Mouse (Mus musculus): ENCODE measurements around the gene Cbx3. TPM values are rescaled to one million over a fixed set of nuclear protein-coding genes. Genes with fewer than 3 reads are reported as not detected.

Gene Cbx3
- polyA plus RNA-seq, 1 experiment from 2014 or later, result 534 TPM

DNA sequence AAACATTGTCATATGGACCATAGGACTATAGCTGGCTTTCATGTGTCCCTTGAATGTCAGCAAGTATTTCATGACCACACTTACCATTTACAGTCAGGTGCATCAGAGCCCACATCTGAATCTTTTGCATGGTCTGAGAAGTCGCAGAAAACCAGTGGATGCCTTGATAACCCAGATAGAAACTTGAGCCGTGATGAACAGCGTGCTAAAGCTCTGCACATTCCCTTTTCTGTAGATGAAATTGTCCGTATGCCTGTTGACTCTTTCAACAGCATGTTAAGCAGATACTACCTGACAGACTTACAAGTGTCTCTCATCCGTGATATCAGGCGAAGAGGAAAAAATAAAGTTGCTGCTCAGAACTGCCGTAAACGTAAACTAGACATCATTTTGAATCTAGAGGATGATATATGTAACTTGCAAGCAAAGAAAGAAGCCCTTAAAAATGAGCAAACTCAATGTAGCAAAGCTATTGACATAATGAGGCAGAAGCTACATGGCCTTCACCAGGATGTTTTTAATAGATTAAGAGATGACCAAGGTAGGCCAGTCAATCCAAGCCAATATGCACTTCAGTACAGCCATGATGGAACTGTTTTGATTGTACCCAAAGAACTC lies 12.3 kb upstream of the Cbx3 start:
- no peak overlapping the region for H3K27ac ChIP-seq
- no peaks in the 10 kb centered on the region for H3K4me1 ChIP-seq (replicated peaks)
- WGBS, result 85% methylated on average over 8 of the region's 8 CpGs
- peaks cover 51% of the 10 kb centered on the region for H3K36me3 ChIP-seq
- no peak overlapping the region for H3K4me3 ChIP-seq
- no peak for DNase-seq (ENCODE audit: low spot score)
- no peaks in the 10 kb centered on the region for H3K9me3 ChIP-seq
- H3K27me3 ChIP-seq (ENCODE audit: insufficient read depth, poor library complexity, severe bottlenecking), result no peaks in the 10 kb centered on the region

- WGBS, result 56% methylated on average over 2 of the region's 2 CpGs
- no peak for DNase-seq (ENCODE audit: low spot score)
- H3K36me3 ChIP-seq, result peaks cover 62% of the 10 kb centered on the region
Measured at GRCm38 (mm10) chr6:51458925-51459312, 11.2 kb upstream of the Cbx3 start.

GRCm38 (mm10) chr6:51459313-51460020 lies 10.7 kb upstream of the Cbx3 start:
- H3K27me3 ChIP-seq (ENCODE audit: insufficient read depth, poor library complexity, severe bottlenecking), result no peaks in the 10 kb centered on the region
- peaks cover 67% of the 10 kb centered on the region for H3K36me3 ChIP-seq
- H3K4me1 ChIP-seq (replicated peaks), result no peaks in the 10 kb centered on the region
- no peak for DNase-seq (ENCODE audit: low spot score)
- no peak overlapping the region for H3K27ac ChIP-seq
- H3K9me3 ChIP-seq, result no peaks in the 10 kb centered on the region
- 44% methylated on average over 5 of the region's 5 CpGs for WGBS
- H3K4me3 ChIP-seq, result no peak overlapping the region

More at GRCm38 (mm10) chr6:51458925-51459312, 11.2 kb upstream of the Cbx3 start:
- no peaks in the 10 kb centered on the region for H3K27me3 ChIP-seq (ENCODE audit: insufficient read depth, poor library complexity, severe bottlenecking)
- no peak overlapping the region for H3K4me3 ChIP-seq
- H3K27ac ChIP-seq, result no peak overlapping the region
- H3K9me3 ChIP-seq, result no peaks in the 10 kb centered on the region
- no peaks in the 10 kb centered on the region for H3K4me1 ChIP-seq (replicated peaks)

- H3K36me3 ChIP-seq, result peaks cover 72% of the 10 kb centered on the region
- H3K27ac ChIP-seq, result no peak overlapping the region
- no peaks in the 10 kb centered on the region for H3K4me1 ChIP-seq (replicated peaks)
- H3K27me3 ChIP-seq (ENCODE audit: insufficient read depth, poor library complexity, severe bottlenecking), result no peaks in the 10 kb centered on the region
- 78% methylated on average over 4 of the region's 4 CpGs for WGBS
- no peak overlapping the region for H3K4me3 ChIP-seq
- DNase-seq (ENCODE audit: low spot score), result no peak
- H3K9me3 ChIP-seq, result no peaks in the 10 kb centered on the region
Measured at GRCm38 (mm10) chr6:51460021-51460360, 10.2 kb upstream of the Cbx3 start.

GRCm38 (mm10) chr6:51460363-51460762 lies 9.8 kb upstream of the Cbx3 start:
- H3K4me3 ChIP-seq, result no peak overlapping the region
- H3K36me3 ChIP-seq, result peaks cover 76% of the 10 kb centered on the region
- WGBS, result 82% methylated on average over 3 of the region's 3 CpGs
- H3K4me1 ChIP-seq (replicated peaks), result peaks cover 1% of the 10 kb centered on the region; the same call in 1 of the 2 replicates
- no peak overlapping the region for H3K27ac ChIP-seq
- no peaks in the 10 kb centered on the region for H3K27me3 ChIP-seq (ENCODE audit: insufficient read depth, poor library complexity, severe bottlenecking)
- DNase-seq (ENCODE audit: low spot score), result no peak
- no peaks in the 10 kb centered on the region for H3K9me3 ChIP-seq

- Histone ChIP-seq H3K4me3 (peak overlapping the region; percentile 95), H3K9me3 (no peaks in the 10 kb centered on the region), H3K4me1 (replicated peaks) (peaks cover 31% of the 10 kb centered on the region), H3K27ac (peak overlapping the region; percentile 100), H3K36me3 (peaks cover 57% of the 10 kb centered on the region), H3K27me3 (ENCODE audit: insufficient read depth, poor library complexity, severe bottlenecking) (no peaks in the 10 kb centered on the region)
- WGBS, result 2% methylated on average over 2 of the region's 2 CpGs
- DNase-seq (ENCODE audit: low spot score), result no peak
Measured at GRCm38 (mm10) chr6:51467649-51468048, 2.5 kb upstream of the Cbx3 start.

- WGBS, result under 1% methylated on average over 63 of the region's 63 CpGs
Measured at GRCm38 (mm10) chr6:51468891-51469561, 1.1 kb upstream of the Cbx3 start.

GRCm38 (mm10) chr6:51469715-51470310 lies 347 bp upstream of the Cbx3 start, which contains the start of gene Hnrnpa2b1:
TSS of gene Hnrnpa2b1 (minus strand) at chr6:51469894.
- peak; percentile 99 for DNase-seq (ENCODE audit: low spot score)
- H3K27me3 ChIP-seq (ENCODE audit: insufficient read depth, poor library complexity, severe bottlenecking), result no peaks in the 10 kb centered on the region
- peaks cover 44% of the 10 kb centered on the region for H3K4me1 ChIP-seq (replicated peaks)
- H3K4me3 ChIP-seq, result peak within 1 kb of the TSS; percentile 95
- peak within 1 kb of the TSS; percentile 100 for H3K27ac ChIP-seq
- no peaks in the 10 kb centered on the region for H3K9me3 ChIP-seq
- WGBS, result under 1% methylated on average over 63 of the region's 63 CpGs
- H3K36me3 ChIP-seq, result peaks cover 57% of the 10 kb centered on the region

More at GRCm38 (mm10) chr6:51468891-51469561, 1.1 kb upstream of the Cbx3 start:
- H3K36me3 ChIP-seq, result peaks cover 57% of the 10 kb centered on the region
- peak overlapping the region; percentile 95 for H3K4me3 ChIP-seq
- H3K27ac ChIP-seq, result peak overlapping the region; percentile 100
- DNase-seq (ENCODE audit: low spot score), result peak; percentile 83
- peaks cover 41% of the 10 kb centered on the region for H3K4me1 ChIP-seq (replicated peaks)
- no peaks in the 10 kb centered on the region for H3K27me3 ChIP-seq (ENCODE audit: insufficient read depth, poor library complexity, severe bottlenecking)
- H3K9me3 ChIP-seq, result no peaks in the 10 kb centered on the region

GRCm38 (mm10) chr6:51471179-51471505 lies 982 bp downstream of the Cbx3 start:
- Histone ChIP-seq H3K4me1 (replicated peaks) (peaks cover 36% of the 10 kb centered on the region), H3K27me3 (ENCODE audit: insufficient read depth, poor library complexity, severe bottlenecking) (no peaks in the 10 kb centered on the region), H3K36me3 (peaks cover 57% of the 10 kb centered on the region), H3K4me3 (peak overlapping the region; percentile 95), H3K9me3 (no peaks in the 10 kb centered on the region), H3K27ac (peak overlapping the region; percentile 100)
- DNase-seq (ENCODE audit: low spot score), result no peak
- under 1% methylated on average over 10 of the region's 10 CpGs for WGBS

GRCm38 (mm10) chr6:51471782-51472181 lies 1.6 kb downstream of the Cbx3 start:
- Histone ChIP-seq H3K27ac (peak overlapping the region; percentile 100), H3K4me1 (replicated peaks) (peaks cover 30% of the 10 kb centered on the region), H3K27me3 (ENCODE audit: insufficient read depth, poor library complexity, severe bottlenecking) (no peaks in the 10 kb centered on the region), H3K9me3 (no peaks in the 10 kb centered on the region), H3K4me3 (peak overlapping the region; percentile 95), H3K36me3 (peaks cover 57% of the 10 kb centered on the region)
- no peak for DNase-seq (ENCODE audit: low spot score)
- WGBS, result 32% methylated on average over 3 of the region's 3 CpGs

DNA sequence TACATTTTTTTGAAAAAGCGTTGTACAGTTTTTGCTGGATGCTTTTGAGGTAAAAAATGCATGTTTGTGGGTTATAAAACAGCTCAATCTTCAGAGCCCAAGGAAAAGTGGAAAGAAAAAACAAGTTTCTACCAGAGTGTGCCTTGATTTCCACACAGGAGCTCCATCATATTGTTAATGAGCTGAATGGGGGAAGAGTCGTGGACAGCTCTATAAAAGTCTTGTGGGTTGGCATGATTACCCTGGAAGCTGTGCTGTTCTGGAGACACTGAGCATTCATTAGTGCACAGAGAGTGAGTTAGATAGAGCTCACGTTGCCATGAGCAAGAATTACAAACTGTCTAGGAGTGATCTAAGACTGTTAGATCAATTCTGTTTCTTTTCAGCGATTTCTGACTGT lies 2.1 kb downstream of the Cbx3 start:
- 65% methylated on average over 4 of the region's 4 CpGs for WGBS
- Histone ChIP-seq H3K9me3 (no peaks in the 10 kb centered on the region), H3K27me3 (ENCODE audit: insufficient read depth, poor library complexity, severe bottlenecking) (no peaks in the 10 kb centered on the region), H3K27ac (peak overlapping the region; percentile 100), H3K4me3 (peak overlapping the region; percentile 95), H3K4me1 (replicated peaks) (peaks cover 26% of the 10 kb centered on the region), H3K36me3 (peaks cover 57% of the 10 kb centered on the region)
- DNase-seq (ENCODE audit: low spot score), result no peak

DNA sequence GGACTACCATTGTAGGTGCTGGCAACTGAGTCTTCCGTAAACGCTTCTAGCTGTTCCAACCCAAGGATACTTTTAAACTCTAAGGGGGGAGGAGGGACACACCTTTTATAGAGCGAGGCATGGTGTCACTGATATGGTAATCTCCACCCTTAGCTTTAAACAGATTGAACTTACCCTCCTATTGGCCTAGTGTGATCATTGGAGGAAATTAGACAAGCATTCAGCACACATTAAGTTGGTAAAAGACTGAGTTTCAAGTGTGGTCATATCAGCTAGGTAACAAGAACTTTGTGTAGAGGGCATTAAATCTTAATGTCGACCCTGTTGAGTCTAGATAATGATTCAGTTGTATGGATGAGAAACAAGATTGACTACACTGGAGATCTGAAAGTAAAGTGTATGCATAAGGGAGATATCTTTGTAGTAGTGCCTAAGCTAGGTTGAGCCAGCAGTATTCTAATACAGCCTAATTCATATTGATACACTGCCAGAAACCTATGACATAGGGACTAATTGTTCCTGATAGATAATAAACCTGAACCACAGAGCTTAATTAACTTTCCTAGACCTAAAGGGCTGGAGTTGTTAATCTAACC lies 9.1 kb downstream of the Cbx3 start:
- no peak for DNase-seq (ENCODE audit: low spot score)
- 95% methylated on average over 4 of the region's 4 CpGs for WGBS
- Histone ChIP-seq H3K36me3 (peaks cover 89% of the 10 kb centered on the region), H3K27ac (no peak overlapping the region), H3K9me3 (no peaks in the 10 kb centered on the region), H3K4me1 (replicated peaks) (0 out of 2 replicates have a peak, but pooled peaks cover 3% of the 10 kb centered on the region), H3K4me3 (no peak overlapping the region), H3K27me3 (ENCODE audit: insufficient read depth, poor library complexity, severe bottlenecking) (no peaks in the 10 kb centered on the region)

All from hindbrain, embryonic 10.5 days (tissue).